Mouse (Mus musculus) olfactory bulb, adult 2 months (tissue): Measurements from ENCODE around the gene Acss2. TPM values are rescaled to one million over a fixed set of nuclear protein-coding genes. Genes with fewer than 3 reads are reported as not detected.

ENCODE experiments used
- H3K27ac ChIP-seq: fragments of 200-500 bp; 2 replicates; pipeline ENCODE4 v1.5.1; 2012; ENCODE audit warnings: low read depth, low read length; ENCODE audit not compliant: insufficient read depth
- H3K4me1 ChIP-seq: fragments of 200-500 bp; 2 replicates; pipeline ENCODE4 v1.6.1; 2012; ENCODE audit warnings: low read length; ENCODE audit not compliant: control insufficient read depth, insufficient read depth
- H3K4me3 ChIP-seq: fragments of 200-500 bp; 2 replicates; pipeline ENCODE4 v1.5.1; 2012; ENCODE audit warnings: mild to moderate bottlenecking, low read depth, low read length, moderate library complexity; ENCODE audit not compliant: insufficient read depth
- CTCF ChIP-seq: fragments of 200-500 bp; IDR thresholded peaks from 2 replicates; pipeline ENCODE4 v1.5.1; 2012; ENCODE audit warnings: low read depth, mild to moderate bottlenecking, low read length, moderate library complexity; ENCODE audit not compliant: insufficient read depth
- POLR2A ChIP-seq: fragments of 200-500 bp; IDR thresholded peaks from 2 replicates; pipeline ENCODE4 v1.6.1; 2012; ENCODE audit warnings: mild to moderate bottlenecking, low read depth, low read length, moderate library complexity; ENCODE audit not compliant: insufficient read depth
- WGBS: fragments of 180-500 bp; shearing (Covaris S2); methylation state at CpG from one replicate; pipeline ENCODE4 v1.1.7; 2018; 5-methylcytosine and 5-hydroxymethylcytosine counted together
- polyA plus RNA-seq: library from polyadenylated mRNA; stranded (reverse); fragments of >200 nt; gene quantifications from 2 replicates; pipeline ENCODE4 v1.2.4, GENCODE M21; 2012; ENCODE audit warnings: low replicate concordance; ENCODE audit not compliant: missing spikeins, insufficient read depth, insufficient read length

Acss2 gene
- polyA plus RNA-seq, 1 experiment: not detected

- no peak overlapping the region for H3K27ac ChIP-seq
- WGBS: 94% methylated on average over 3 of the region's 3 CpGs
- TF ChIP-seq CTCF (no peak), POLR2A (no peak)
- H3K4me1 ChIP-seq: no peaks in the 10 kb centered on the region
- no peak overlapping the region for H3K4me3 ChIP-seq
Observed at GRCm38 (mm10) chr2:155580331-155580730, 62.6 kb downstream of the Acss2 start.

GRCm38 (mm10) chr2:155582384-155582995, 64.7 kb downstream of the Acss2 start:
- no peaks in the 10 kb centered on the region for H3K4me1 ChIP-seq
- no peak for TF ChIP-seq POLR2A
- no peak for TF ChIP-seq CTCF
- WGBS: 84% methylated on average over 4 of the region's 4 CpGs

GRCm38 (mm10) chr2:155582996-155583395, 65.2 kb downstream of the Acss2 start:
- Histone ChIP-seq H3K4me3 (no peak overlapping the region), H3K27ac (no peak overlapping the region), H3K4me1 (no peaks in the 10 kb centered on the region)
- TF ChIP-seq CTCF: no peak
- no peak for TF ChIP-seq POLR2A
- WGBS: 98% methylated on average over 5 of the region's 5 CpGs

More at GRCm38 (mm10) chr2:155582384-155582995, 64.7 kb downstream of the Acss2 start:
- Histone ChIP-seq H3K27ac (no peak overlapping the region), H3K4me3 (no peak overlapping the region)

- Histone ChIP-seq H3K4me1 (no peaks in the 10 kb centered on the region), H3K4me3 (no peak overlapping the region), H3K27ac (no peak overlapping the region)
- WGBS: 49% methylated on average over 5 of the region's 5 CpGs
- TF ChIP-seq CTCF: no peak
- TF ChIP-seq POLR2A: no peak
Observed at GRCm38 (mm10) chr2:155583927-155584530, 66.3 kb downstream of the Acss2 start.

- Histone ChIP-seq H3K27ac (no peak overlapping the region), H3K4me1 (no peaks in the 10 kb centered on the region), H3K4me3 (no peak overlapping the region)
- WGBS: 79% methylated on average over 9 of the region's 9 CpGs
- no peak for TF ChIP-seq POLR2A
- no peak for TF ChIP-seq CTCF
Observed at GRCm38 (mm10) chr2:155585082-155585481, 67.3 kb downstream of the Acss2 start.

GRCm38 (mm10) chr2:155585486-155585885, 67.7 kb downstream of the Acss2 start:
- Histone ChIP-seq H3K4me1 (no peaks in the 10 kb centered on the region), H3K4me3 (no peak overlapping the region), H3K27ac (no peak overlapping the region)
- TF ChIP-seq POLR2A: no peak
- TF ChIP-seq CTCF: no peak
- WGBS: 40% methylated on average over 10 of the region's 10 CpGs

GRCm38 (mm10) chr2:155588136-155588535, 70.4 kb downstream of the Acss2 start:
- WGBS: 77% methylated on average over 3 of the region's 3 CpGs
- TF ChIP-seq CTCF: no peak
- no peak for TF ChIP-seq POLR2A
- Histone ChIP-seq H3K4me1 (0 out of 2 replicates have a peak, but pooled peaks cover 2% of the 10 kb centered on the region), H3K27ac (no peak overlapping the region), H3K4me3 (no peak overlapping the region)

GRCm38 (mm10) chr2:155589521-155589920, 71.8 kb downstream of the Acss2 start:
- Histone ChIP-seq H3K4me1 (0 out of 2 replicates have a peak, but pooled peaks cover 2% of the 10 kb centered on the region), H3K27ac (no peak overlapping the region), H3K4me3 (no peak overlapping the region)
- WGBS: 74% methylated on average over 6 of the region's 6 CpGs
- no peak for TF ChIP-seq POLR2A
- TF ChIP-seq CTCF: no peak

GRCm38 (mm10) chr2:155590876-155591275, 73.1 kb downstream of the Acss2 start:
- Histone ChIP-seq H3K27ac (no peak overlapping the region), H3K4me1 (0 out of 2 replicates have a peak, but pooled peaks cover 2% of the 10 kb centered on the region), H3K4me3 (no peak overlapping the region)
- TF ChIP-seq POLR2A (no peak), CTCF (no peak)
- WGBS: 81% methylated on average over 2 of the region's 2 CpGs
